Mouse (Mus musculus) adrenal gland, postnatal 14 days (tissue): ENCODE measurements around the gene Vstm2a. TPM values are rescaled to one million over a fixed set of nuclear protein-coding genes. Genes with fewer than 3 reads are reported as not detected.

Experiments used
- DNase-seq: peaks from one replicate; pipeline ENCODE4 v3.0.0; 2021; ENCODE audit warnings: mixed read lengths
- total RNA-seq: library from RNA; stranded (reverse); gene quantifications from 2 replicates; pipeline ENCODE4 v1.2.3, GENCODE M21; 2021

Vstm2a gene
- total RNA-seq, 1 experiment from 2014 or later, result 0.30 TPM

DNA sequence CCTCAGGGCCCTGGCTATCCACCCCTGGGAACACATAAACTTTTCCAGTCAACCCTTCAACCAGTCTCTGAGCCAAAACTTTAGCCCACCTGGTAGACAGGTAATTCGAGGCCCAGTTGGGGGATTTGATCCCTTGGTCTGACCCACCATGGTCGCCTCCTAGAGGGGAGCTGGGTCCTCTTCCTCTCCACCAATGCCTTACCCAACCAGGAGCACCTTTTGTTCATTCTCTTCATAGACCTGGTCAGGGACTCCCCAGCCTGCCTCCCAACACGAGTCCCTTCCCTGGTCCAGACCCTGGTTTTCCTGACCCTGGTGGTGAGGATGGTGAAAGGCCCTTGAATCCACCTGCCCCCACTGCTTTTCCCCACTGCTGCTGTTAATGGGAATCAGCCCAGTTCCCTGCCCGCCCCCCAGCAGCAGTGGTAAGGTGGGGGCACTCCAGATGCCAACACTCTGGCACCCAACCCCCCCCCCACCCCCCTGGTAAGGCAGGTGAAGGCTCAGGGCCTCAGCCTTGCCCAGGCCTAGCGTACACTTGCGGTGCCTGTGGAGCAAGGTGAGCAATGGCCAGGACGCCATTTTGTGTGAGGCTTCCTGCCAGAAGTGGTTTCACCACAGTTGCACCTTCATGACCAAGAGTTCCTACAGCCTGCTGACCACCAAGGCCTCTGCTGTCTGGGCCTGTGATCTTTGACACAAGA is 182.2 kb downstream of the Vstm2a start:
- DNase-seq, result no peak
